Mouse (Mus musculus) olfactory bulb, adult 2 months (tissue): Measurements from ENCODE around the gene Cpb2.

ENCODE experiments used
- CTCF ChIP-seq: fragments of 200-500 bp; IDR thresholded peaks from 2 replicates; pipeline ENCODE4 v1.5.1; 2012; ENCODE audit warnings: low read depth, mild to moderate bottlenecking, low read length, moderate library complexity; ENCODE audit not compliant: insufficient read depth
- POLR2A ChIP-seq: fragments of 200-500 bp; IDR thresholded peaks from 2 replicates; pipeline ENCODE4 v1.6.1; 2012; ENCODE audit warnings: mild to moderate bottlenecking, low read depth, low read length, moderate library complexity; ENCODE audit not compliant: insufficient read depth

DNA sequence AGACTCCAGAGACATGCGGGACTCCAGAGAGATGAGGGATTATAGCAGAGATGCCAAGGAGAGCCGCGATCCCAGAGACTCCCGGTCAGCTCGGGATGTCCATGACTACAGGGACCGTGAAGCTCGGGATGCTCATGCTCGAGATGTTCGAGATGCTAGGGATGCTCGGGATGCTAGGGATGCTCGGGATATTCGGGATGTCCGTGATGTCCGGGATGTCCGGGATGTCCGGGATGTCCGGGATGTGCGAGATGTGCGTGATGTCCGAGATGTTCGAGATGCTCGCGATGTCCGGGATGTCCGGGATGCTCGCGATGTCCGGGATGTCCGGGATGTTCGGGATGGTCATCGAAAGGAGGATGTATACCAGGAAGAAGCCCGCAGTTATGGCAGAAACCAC, 81.3 kb downstream of the Cpb2 start:
- TF ChIP-seq CTCF, result no peak
- TF ChIP-seq POLR2A, result no peak
